Mouse (Mus musculus) heart, embryonic 12.5 days (tissue): ENCODE measurements at regions not wholly inside any gene's neighbourhood (a gene's known extent, or its start where the extent isn't known, plus 50 kb on each side); places are given as distances from the start of the nearest gene placed in this dataset.

Experiments used
- ATAC-seq: fragments of 200-750 bp; cut with Nextera tagmentation; 2 replicates; pipeline ENCODE4 v1.8.0; 2017; ENCODE audit warnings: moderate TSS enrichment, moderate library complexity; ENCODE audit not compliant: insufficient number of reproducible peaks, low FRiP score
- H3K27ac ChIP-seq: fragments of 300-500 bp; sonication (generic); 2 replicates; pipeline ENCODE4 v1.5.1; 2016; ENCODE audit warnings: mild to moderate bottlenecking, moderate library complexity; ENCODE audit not compliant: poor library complexity, severe bottlenecking
- H3K27me3 ChIP-seq: fragments of 300-500 bp; sonication (generic); replicated peaks from 2 replicates; pipeline ENCODE4 v1.6.1; 2016; ENCODE audit warnings: mild to moderate bottlenecking, moderate library complexity
- H3K36me3 ChIP-seq: fragments of 300-500 bp; sonication (generic); 2 replicates; pipeline ENCODE4 v1.6.1; 2016; ENCODE audit warnings: mild to moderate bottlenecking, moderate library complexity
- H3K4me1 ChIP-seq: fragments of 300-500 bp; sonication (generic); replicated peaks from 2 replicates; pipeline ENCODE4 v1.6.1; 2016; ENCODE audit warnings: mild to moderate bottlenecking
- H3K4me2 ChIP-seq: fragments of 300-500 bp; sonication (generic); 2 replicates; pipeline ENCODE4 v1.6.1; 2016; ENCODE audit warnings: mild to moderate bottlenecking, moderate library complexity
- H3K4me3 ChIP-seq: fragments of 300-500 bp; sonication (generic); 2 replicates; pipeline ENCODE4 v1.5.1; 2016; ENCODE audit warnings: mild to moderate bottlenecking
- H3K9ac ChIP-seq: fragments of 300-500 bp; sonication (generic); 2 replicates; pipeline ENCODE4 v1.6.1; 2016; ENCODE audit warnings: mild to moderate bottlenecking, moderate library complexity
- H3K9me3 ChIP-seq: fragments of 300-500 bp; sonication (generic); replicated peaks from 2 replicates; pipeline ENCODE4 v1.6.1; 2016; ENCODE audit warnings: mild to moderate bottlenecking, moderate library complexity
- WGBS: fragments of 180-500 bp; shearing (Covaris S2); methylation state at CpG from one replicate; pipeline ENCODE4 v1.1.7; 2016; 5-methylcytosine and 5-hydroxymethylcytosine counted together

GRCm38 (mm10) chr12:25427911-25428642 lies 331.1 kb upstream of the Id2 start:
- H3K36me3 ChIP-seq, result no peaks in the 10 kb centered on the region
- ATAC-seq, result no peak
- no peaks in the 10 kb centered on the region for H3K27me3 ChIP-seq
- no peak overlapping the region for H3K4me2 ChIP-seq
- no peak overlapping the region for H3K27ac ChIP-seq
- H3K4me1 ChIP-seq, result peaks cover 4% of the 10 kb centered on the region
- H3K9ac ChIP-seq, result no peak overlapping the region
- H3K4me3 ChIP-seq, result no peak overlapping the region
- H3K9me3 ChIP-seq, result no peaks in the 10 kb centered on the region
- WGBS, result 70% methylated on average over 11 of the region's 11 CpGs

- Histone ChIP-seq H3K9ac (no peak overlapping the region), H3K4me3 (no peak overlapping the region), H3K36me3 (no peaks in the 10 kb centered on the region), H3K27ac (no peak overlapping the region), H3K9me3 (peaks cover 8% of the 10 kb centered on the region; the same call in 1 of the 2 replicates), H3K4me2 (no peak overlapping the region), H3K27me3 (no peaks in the 10 kb centered on the region), H3K4me1 (peaks cover 2% of the 10 kb centered on the region)
- WGBS, result 80% methylated on average over 4 of the region's 4 CpGs
- ATAC-seq, result no peak
Measured at GRCm38 (mm10) chr12:25417336-25417735, 320.4 kb upstream of the Id2 start.

- ATAC-seq, result no peak
- H3K9ac ChIP-seq, result no peak overlapping the region
- peaks cover 2% of the 10 kb centered on the region for H3K4me1 ChIP-seq
- no peak overlapping the region for H3K4me3 ChIP-seq
- H3K9me3 ChIP-seq, result peaks cover 15% of the 10 kb centered on the region; the same call in 1 of the 2 replicates
- 72% methylated on average over 3 of the region's 3 CpGs for WGBS
- no peaks in the 10 kb centered on the region for H3K36me3 ChIP-seq
- no peak overlapping the region for H3K4me2 ChIP-seq
- no peaks in the 10 kb centered on the region for H3K27me3 ChIP-seq
- no peak overlapping the region for H3K27ac ChIP-seq
Measured at GRCm38 (mm10) chr12:25416571-25416970, 319.6 kb upstream of the Id2 start.

- Histone ChIP-seq H3K4me1 (peaks cover 2% of the 10 kb centered on the region), H3K9ac (no peak overlapping the region), H3K27ac (no peak overlapping the region), H3K36me3 (no peaks in the 10 kb centered on the region), H3K4me3 (no peak overlapping the region), H3K9me3 (peaks cover 15% of the 10 kb centered on the region; the same call in 1 of the 2 replicates), H3K4me2 (no peak overlapping the region), H3K27me3 (no peaks in the 10 kb centered on the region)
- no peak for ATAC-seq
- WGBS, result 60% methylated on average over 3 of the region's 3 CpGs
Measured at GRCm38 (mm10) chr12:25415641-25416040, 318.7 kb upstream of the Id2 start.

- 41% methylated on average over 2 of the region's 2 CpGs for WGBS
- ATAC-seq, result 0 out of 2 replicates have a peak, but pooled peaks have one; percentile 29
- peaks cover 15% of the 10 kb centered on the region; the same call in 1 of the 2 replicates for H3K9me3 ChIP-seq
Measured at GRCm38 (mm10) chr12:25415232-25415631, 318.3 kb upstream of the Id2 start.

GRCm38 (mm10) chr12:25407301-25407700 lies 310.4 kb upstream of the Id2 start:
- H3K4me1 ChIP-seq, result no peaks in the 10 kb centered on the region
- no peaks in the 10 kb centered on the region for H3K27me3 ChIP-seq
- H3K9ac ChIP-seq, result no peak overlapping the region
- no peak overlapping the region for H3K27ac ChIP-seq
- no peak for ATAC-seq
- WGBS, result 94% methylated on average over 2 of the region's 2 CpGs
- H3K36me3 ChIP-seq, result no peaks in the 10 kb centered on the region
- H3K9me3 ChIP-seq, result peaks cover 14% of the 10 kb centered on the region
- H3K4me2 ChIP-seq, result no peak overlapping the region
- H3K4me3 ChIP-seq, result no peak overlapping the region

More at GRCm38 (mm10) chr12:25415232-25415631, 318.3 kb upstream of the Id2 start:
- no peaks in the 10 kb centered on the region for H3K36me3 ChIP-seq
- no peak overlapping the region for H3K4me2 ChIP-seq
- no peaks in the 10 kb centered on the region for H3K27me3 ChIP-seq
- no peak overlapping the region for H3K4me3 ChIP-seq
- H3K9ac ChIP-seq, result no peak overlapping the region
- no peak overlapping the region for H3K27ac ChIP-seq
- H3K4me1 ChIP-seq, result peaks cover 2% of the 10 kb centered on the region

- no peak overlapping the region for H3K4me2 ChIP-seq
- H3K9me3 ChIP-seq, result no peaks in the 10 kb centered on the region; the same call in 1 of the 2 replicates
- 80% methylated on average over 5 of the region's 5 CpGs for WGBS
- no peaks in the 10 kb centered on the region for H3K36me3 ChIP-seq
- no peaks in the 10 kb centered on the region for H3K4me1 ChIP-seq
- no peak overlapping the region for H3K9ac ChIP-seq
- no peak overlapping the region for H3K27ac ChIP-seq
- no peaks in the 10 kb centered on the region for H3K27me3 ChIP-seq
- no peak for ATAC-seq
- no peak overlapping the region for H3K4me3 ChIP-seq
Measured at GRCm38 (mm10) chr12:25400326-25400725, 303.4 kb upstream of the Id2 start.

- H3K4me3 ChIP-seq, result no peak overlapping the region
- no peak for ATAC-seq
- no peaks in the 10 kb centered on the region for H3K4me1 ChIP-seq
- no peaks in the 10 kb centered on the region; the same call in 1 of the 2 replicates for H3K9me3 ChIP-seq
- H3K36me3 ChIP-seq, result no peaks in the 10 kb centered on the region
- 79% methylated on average over 3 of the region's 3 CpGs for WGBS
- H3K9ac ChIP-seq, result no peak overlapping the region
- H3K27me3 ChIP-seq, result no peaks in the 10 kb centered on the region
- no peak overlapping the region for H3K4me2 ChIP-seq
- H3K27ac ChIP-seq, result no peak overlapping the region
Measured at GRCm38 (mm10) chr12:25398726-25399125, 301.8 kb upstream of the Id2 start.

- no peak overlapping the region for H3K9ac ChIP-seq
- WGBS, result 71% methylated on average over 3 of the region's 3 CpGs
- H3K4me2 ChIP-seq, result no peak overlapping the region
- no peaks in the 10 kb centered on the region for H3K36me3 ChIP-seq
- ATAC-seq, result no peak
- H3K27ac ChIP-seq, result no peak overlapping the region
- H3K4me3 ChIP-seq, result no peak overlapping the region
- H3K27me3 ChIP-seq, result no peaks in the 10 kb centered on the region
- no peaks in the 10 kb centered on the region for H3K4me1 ChIP-seq
- H3K9me3 ChIP-seq, result no peaks in the 10 kb centered on the region; the same call in 1 of the 2 replicates
Measured at GRCm38 (mm10) chr12:25394326-25394725, 297.4 kb upstream of the Id2 start.

GRCm38 (mm10) chr12:25393501-25393900 lies 296.6 kb upstream of the Id2 start:
- ATAC-seq, result no peak
- Histone ChIP-seq H3K36me3 (no peaks in the 10 kb centered on the region), H3K4me2 (no peak overlapping the region), H3K9me3 (no peaks in the 10 kb centered on the region; the same call in 1 of the 2 replicates), H3K4me3 (no peak overlapping the region), H3K27me3 (no peaks in the 10 kb centered on the region), H3K4me1 (no peaks in the 10 kb centered on the region), H3K9ac (no peak overlapping the region), H3K27ac (no peak overlapping the region)
- 84% methylated on average over 4 of the region's 4 CpGs for WGBS

GRCm38 (mm10) chr12:25389202-25389601 lies 292.3 kb upstream of the Id2 start:
- Histone ChIP-seq H3K27me3 (no peaks in the 10 kb centered on the region), H3K4me1 (no peaks in the 10 kb centered on the region), H3K4me2 (no peak overlapping the region), H3K4me3 (no peak overlapping the region), H3K9me3 (no peaks in the 10 kb centered on the region), H3K9ac (no peak overlapping the region), H3K27ac (no peak overlapping the region), H3K36me3 (no peaks in the 10 kb centered on the region)
- 67% methylated on average over 5 of the region's 5 CpGs for WGBS
- ATAC-seq, result no peak
